Mouse (Mus musculus): ENCODE measurements around the gene Ugt1a8. TPM values are rescaled to one million over a fixed set of nuclear protein-coding genes. Genes with fewer than 3 reads are reported as not detected.

Gene Ugt1a8
- polyA plus RNA-seq, 1 experiment, result 0.20 TPM

DNA sequence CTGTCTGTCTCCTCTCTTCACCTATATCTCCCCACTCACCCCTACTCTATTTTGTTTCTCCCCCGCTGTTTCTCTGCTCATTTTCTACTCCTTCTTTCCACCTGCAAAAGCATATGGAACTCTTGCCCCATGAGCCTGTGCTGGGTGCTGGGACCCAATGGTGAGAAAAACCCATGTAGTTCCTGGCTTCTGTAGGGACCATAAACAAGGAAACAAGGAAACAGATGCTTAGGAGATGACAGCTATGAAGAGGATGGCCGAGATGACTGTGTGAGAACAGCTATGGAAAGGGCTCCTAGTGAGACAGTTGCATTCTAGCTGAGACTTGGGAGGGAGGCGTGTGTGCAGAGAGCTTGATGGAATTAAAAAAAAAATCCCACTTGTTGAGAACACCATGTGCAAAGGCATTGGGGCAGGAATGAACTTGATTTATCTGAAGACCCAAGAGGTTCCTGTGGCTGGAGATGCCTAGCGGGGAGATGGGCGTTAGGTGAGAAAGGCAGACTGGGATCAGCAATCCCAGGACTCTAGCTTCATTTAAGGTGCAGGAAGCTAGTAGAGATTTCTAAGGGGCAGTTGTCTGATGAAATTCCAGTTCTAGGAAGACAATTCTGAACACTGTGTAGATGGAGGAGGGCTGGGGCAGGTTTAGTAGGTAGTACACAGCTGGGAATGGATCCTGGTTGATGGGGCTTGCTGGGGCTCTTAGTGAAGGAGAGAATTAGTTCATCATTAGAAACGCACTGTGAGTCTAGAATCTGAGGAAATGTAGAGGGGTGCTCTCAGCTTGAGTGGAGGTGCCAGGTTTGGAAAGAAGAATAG, 143.6 kb downstream of the Ugt1a8 start:
- Histone ChIP-seq H3K4me3 (ENCODE audit: insufficient read depth, low read depth, low read length) (no peak overlapping the region), H3K4me1 (ENCODE audit: control insufficient read depth, insufficient read depth, low read length) (no peaks in the 10 kb centered on the region), H3K27me3 (replicated peaks; ENCODE audit: control insufficient read depth, insufficient read depth, low read length) (no peaks in the 10 kb centered on the region), H3K36me3 (ENCODE audit: control insufficient read depth, insufficient read depth, low read length) (no peaks in the 10 kb centered on the region), H3K27ac (ENCODE audit: insufficient read depth, low read depth, low read length) (no peak overlapping the region)
- TF ChIP-seq CTCF (conservative IDR thresholded peaks at IDR 0.05; ENCODE audit: insufficient read depth, insufficient read length, low read depth, low read length) (no peak), POLR2A (IDR thresholded peaks at IDR 0.05; ENCODE audit: low read depth, low read length) (no peak)
- 75% methylated on average over 6 of the region's 6 CpGs for WGBS
- DNase-seq, result no peak

DNA sequence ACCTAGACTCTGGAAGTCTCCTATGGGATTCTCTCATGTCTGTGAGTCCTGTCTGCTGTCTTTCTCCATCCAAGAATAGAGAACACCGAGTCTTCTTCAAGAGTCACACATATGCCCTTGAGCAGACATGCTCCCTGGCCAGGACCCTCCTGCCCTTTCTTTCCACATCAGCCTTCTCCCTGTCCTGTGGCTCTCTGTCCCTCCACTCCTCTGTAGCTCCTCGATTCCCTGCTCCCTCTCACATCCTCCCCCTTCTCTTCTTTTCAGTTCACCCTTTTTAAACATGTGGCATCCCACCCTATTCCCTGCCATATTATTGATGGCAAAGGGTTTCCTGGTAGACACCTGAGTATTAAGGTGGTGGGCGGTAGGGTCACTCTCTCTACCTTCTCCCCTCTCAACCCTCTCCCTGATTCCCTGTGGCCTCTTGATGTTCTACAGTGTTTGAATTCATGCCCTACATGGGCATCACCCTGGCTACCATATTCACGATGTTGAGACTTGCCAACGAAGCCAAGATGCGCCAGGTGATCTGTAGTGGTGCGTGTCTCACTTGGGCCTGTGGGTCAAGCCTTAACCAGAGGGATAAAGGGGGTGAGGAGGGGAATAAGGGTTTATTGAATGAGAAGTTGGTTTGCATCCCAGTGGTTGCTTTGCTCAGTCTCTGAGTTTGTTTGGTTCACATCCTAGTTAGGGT, 144.3 kb downstream of the Ugt1a8 start:
- Histone ChIP-seq H3K4me1 (ENCODE audit: control insufficient read depth, insufficient read depth, low read length) (no peaks in the 10 kb centered on the region), H3K27ac (ENCODE audit: insufficient read depth, low read depth, low read length) (no peak overlapping the region), H3K36me3 (ENCODE audit: control insufficient read depth, insufficient read depth, low read length) (no peaks in the 10 kb centered on the region), H3K27me3 (replicated peaks; ENCODE audit: control insufficient read depth, insufficient read depth, low read length) (no peaks in the 10 kb centered on the region), H3K4me3 (ENCODE audit: insufficient read depth, low read depth, low read length) (no peak overlapping the region)
- TF ChIP-seq POLR2A (IDR thresholded peaks at IDR 0.05; ENCODE audit: low read depth, low read length) (no peak), CTCF (conservative IDR thresholded peaks at IDR 0.05; ENCODE audit: insufficient read depth, insufficient read length, low read depth, low read length) (no peak)
- WGBS, result 68% methylated on average over 7 of the region's 7 CpGs
- DNase-seq, result no peak

DNA sequence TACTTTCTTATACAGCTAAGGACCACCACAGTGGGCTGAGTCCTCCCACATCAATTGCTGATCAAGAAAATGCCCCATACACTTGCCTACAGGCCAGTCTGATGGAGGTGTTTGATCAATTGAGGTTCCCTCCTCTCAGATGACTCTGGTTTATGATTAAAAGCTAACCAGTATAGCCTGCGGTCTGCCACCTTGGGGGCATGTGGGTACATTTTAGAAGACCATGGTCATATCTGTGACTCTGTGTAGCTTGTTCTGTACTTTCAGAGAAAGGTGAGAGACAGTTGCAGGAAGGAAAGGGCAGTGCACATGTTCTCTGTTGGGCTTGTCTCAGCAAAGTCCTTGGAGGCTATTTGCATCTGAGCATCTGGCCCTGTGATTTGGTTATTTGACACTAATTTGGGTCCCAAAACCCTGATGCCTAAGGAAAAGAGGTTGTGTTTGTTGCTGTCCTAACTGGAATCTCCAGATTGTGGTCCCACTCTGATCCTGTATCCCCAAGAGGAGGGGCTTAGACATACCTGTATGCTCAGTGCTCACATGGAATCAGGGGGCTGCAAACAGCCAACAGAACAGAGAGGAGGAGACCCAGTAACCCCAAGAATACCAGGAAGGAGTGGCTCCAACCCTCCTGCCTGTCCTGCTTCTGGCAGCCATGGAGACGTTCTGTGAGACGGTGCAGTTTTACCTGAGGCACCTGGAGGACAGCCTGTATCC, 145.2 kb downstream of the Ugt1a8 start:
- Histone ChIP-seq H3K27me3 (replicated peaks; ENCODE audit: control insufficient read depth, insufficient read depth, low read length) (no peaks in the 10 kb centered on the region), H3K4me1 (ENCODE audit: control insufficient read depth, insufficient read depth, low read length) (no peaks in the 10 kb centered on the region), H3K27ac (ENCODE audit: insufficient read depth, low read depth, low read length) (no peak overlapping the region), H3K4me3 (ENCODE audit: insufficient read depth, low read depth, low read length) (no peak overlapping the region), H3K36me3 (ENCODE audit: control insufficient read depth, insufficient read depth, low read length) (no peaks in the 10 kb centered on the region)
- 53% methylated on average over 3 of the region's 3 CpGs for WGBS
- DNase-seq, result no peak
- TF ChIP-seq CTCF (conservative IDR thresholded peaks at IDR 0.05; ENCODE audit: insufficient read depth, insufficient read length, low read depth, low read length), result no peak
- TF ChIP-seq POLR2A (IDR thresholded peaks at IDR 0.05; ENCODE audit: low read depth, low read length), result no peak

DNA sequence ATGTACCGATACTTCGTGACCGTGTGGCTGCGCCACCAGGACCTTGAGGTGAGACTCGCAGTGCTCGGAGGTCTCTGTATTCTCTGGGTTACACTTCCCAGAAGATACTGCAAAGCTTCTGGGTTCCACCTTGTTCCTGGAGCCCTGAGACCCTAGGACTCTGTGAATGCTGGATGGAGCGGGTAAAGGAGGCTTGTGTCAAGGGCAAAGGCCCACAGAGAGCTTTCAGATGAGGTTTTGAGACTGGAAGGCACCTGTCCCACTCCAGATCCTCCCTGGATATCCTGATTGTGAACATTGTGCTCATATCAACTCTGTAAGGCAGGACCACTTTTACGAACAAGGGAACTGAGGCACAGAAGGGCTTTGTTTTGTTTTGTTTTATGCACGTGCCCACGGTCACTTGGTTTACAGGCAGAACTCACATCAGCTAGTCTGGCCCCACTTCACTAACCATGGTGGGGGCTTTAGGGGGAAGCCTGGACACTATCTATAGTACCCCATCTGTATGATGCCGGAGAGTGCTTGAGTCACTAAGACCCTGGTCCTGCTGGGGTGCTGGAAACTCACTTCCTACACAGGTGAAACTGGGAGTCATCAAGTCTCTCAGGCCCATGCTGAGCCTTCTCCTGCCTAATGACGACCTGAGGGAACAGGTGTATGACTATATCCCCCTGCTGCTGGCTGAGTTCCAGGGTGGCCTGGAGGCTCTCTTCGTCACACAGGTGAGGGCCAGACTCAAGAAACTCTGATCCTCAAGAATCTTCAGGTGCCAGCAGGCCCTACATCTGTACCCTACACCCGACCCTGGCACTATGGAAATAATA, 146.0 kb downstream of the Ugt1a8 start:
- Histone ChIP-seq H3K36me3 (ENCODE audit: control insufficient read depth, insufficient read depth, low read length) (no peaks in the 10 kb centered on the region), H3K27ac (ENCODE audit: insufficient read depth, low read depth, low read length) (no peak overlapping the region), H3K4me1 (ENCODE audit: control insufficient read depth, insufficient read depth, low read length) (no peaks in the 10 kb centered on the region), H3K27me3 (replicated peaks; ENCODE audit: control insufficient read depth, insufficient read depth, low read length) (no peaks in the 10 kb centered on the region), H3K4me3 (ENCODE audit: insufficient read depth, low read depth, low read length) (no peak overlapping the region)
- WGBS, result 68% methylated on average over 14 of the region's 14 CpGs
- no peak for TF ChIP-seq POLR2A (IDR thresholded peaks at IDR 0.05; ENCODE audit: low read depth, low read length)
- TF ChIP-seq CTCF (conservative IDR thresholded peaks at IDR 0.05; ENCODE audit: insufficient read depth, insufficient read length, low read depth, low read length), result no peak
- no peak for DNase-seq

DNA sequence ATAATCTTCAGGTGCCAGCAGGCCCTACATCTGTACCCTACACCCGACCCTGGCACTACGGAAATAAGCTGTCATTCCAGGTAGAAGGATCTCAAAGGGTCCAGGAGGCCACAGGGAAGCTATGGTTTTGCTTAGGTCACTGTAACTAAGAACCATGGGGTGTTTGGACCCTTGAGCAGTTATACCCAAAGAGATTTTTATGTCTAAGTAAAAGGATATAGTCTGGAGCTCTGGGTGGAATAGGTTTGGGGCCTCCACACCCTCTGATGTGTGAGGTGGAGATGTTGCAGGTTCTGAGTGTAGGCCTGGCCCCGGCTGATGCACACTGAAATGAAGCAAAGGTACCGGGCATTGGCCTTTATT, 146.6 kb downstream of the Ugt1a8 start:
- Histone ChIP-seq H3K27me3 (replicated peaks; ENCODE audit: control insufficient read depth, insufficient read depth, low read length) (no peaks in the 10 kb centered on the region), H3K36me3 (ENCODE audit: control insufficient read depth, insufficient read depth, low read length) (no peaks in the 10 kb centered on the region), H3K27ac (ENCODE audit: insufficient read depth, low read depth, low read length) (no peak overlapping the region), H3K4me1 (ENCODE audit: control insufficient read depth, insufficient read depth, low read length) (no peaks in the 10 kb centered on the region), H3K4me3 (ENCODE audit: insufficient read depth, low read depth, low read length) (no peak overlapping the region)
- DNase-seq, result no peak
- WGBS, result 62% methylated on average over 4 of the region's 4 CpGs
- no peak for TF ChIP-seq POLR2A (IDR thresholded peaks at IDR 0.05; ENCODE audit: low read depth, low read length)
- TF ChIP-seq CTCF (conservative IDR thresholded peaks at IDR 0.05; ENCODE audit: insufficient read depth, insufficient read length, low read depth, low read length), result no peak

DNA sequence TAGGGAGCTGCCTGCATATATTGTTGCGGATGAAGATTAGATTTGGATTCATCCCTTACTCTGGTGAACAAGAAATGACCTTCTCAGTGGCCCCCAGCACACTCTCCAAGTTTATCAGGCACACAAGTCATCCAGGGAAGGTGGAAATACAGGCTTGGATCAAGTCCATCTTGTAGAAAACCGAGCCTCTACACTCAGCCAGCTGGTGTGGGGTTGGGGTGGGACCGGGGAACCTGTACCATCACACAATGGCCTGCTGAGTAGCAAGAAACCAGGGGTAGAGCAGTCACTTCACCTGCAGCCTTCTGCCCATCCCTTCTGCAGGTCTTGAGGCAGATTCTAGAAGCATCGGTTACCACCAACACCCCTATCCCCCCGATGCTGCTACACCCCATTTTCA, 147.0 kb downstream of the Ugt1a8 start:
- WGBS, result 43% methylated on average over 5 of the region's 5 CpGs
- Histone ChIP-seq H3K27ac (ENCODE audit: insufficient read depth, low read depth, low read length) (no peak overlapping the region), H3K4me1 (ENCODE audit: control insufficient read depth, insufficient read depth, low read length) (no peaks in the 10 kb centered on the region), H3K27me3 (replicated peaks; ENCODE audit: control insufficient read depth, insufficient read depth, low read length) (no peaks in the 10 kb centered on the region), H3K36me3 (ENCODE audit: control insufficient read depth, insufficient read depth, low read length) (no peaks in the 10 kb centered on the region), H3K4me3 (ENCODE audit: insufficient read depth, low read depth, low read length) (no peak overlapping the region)
- TF ChIP-seq CTCF (conservative IDR thresholded peaks at IDR 0.05; ENCODE audit: insufficient read depth, insufficient read length, low read depth, low read length) (no peak), POLR2A (IDR thresholded peaks at IDR 0.05; ENCODE audit: low read depth, low read length) (no peak)
- DNase-seq, result no peak
